Mouse (Mus musculus): ENCODE data around the gene Cd68.
A peak's percentile ranks its signal among the peaks of the same experiment; 100 is the strongest.
"Not testable (repeated sequence)": the region's sequence is repeated elsewhere in the genome, so short reads cannot be mapped to it uniquely, and the experiment has no call there.

The Cd68 gene

DNA sequence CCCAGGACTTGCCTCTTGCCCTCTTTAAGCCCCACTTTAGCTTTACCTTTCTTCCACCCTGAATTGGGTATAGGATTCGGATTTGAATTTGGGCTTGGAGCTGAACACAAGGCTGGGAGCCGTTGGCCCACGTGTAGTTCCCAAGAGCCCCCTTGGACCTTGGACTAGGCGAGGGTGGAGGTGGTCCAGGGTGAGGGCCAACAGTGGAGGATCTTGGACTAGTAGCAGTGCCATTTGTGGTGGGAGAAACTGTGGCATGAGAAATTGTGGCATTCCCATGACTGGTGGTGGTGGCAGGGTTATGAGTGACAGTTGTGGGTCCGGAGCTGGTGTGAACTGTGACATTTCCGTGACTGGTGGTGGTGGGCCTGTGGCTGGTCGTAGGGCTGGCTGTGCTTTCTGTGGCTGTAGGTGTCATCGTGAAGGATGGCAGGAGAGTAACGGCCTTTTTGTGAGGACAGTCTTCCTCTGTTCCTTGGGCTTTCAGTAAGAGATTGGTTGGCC is 444 bp downstream of the Cd68 start:
- peak in 1 of 2 experiments; percentile 34 for DNase-seq

DNA sequence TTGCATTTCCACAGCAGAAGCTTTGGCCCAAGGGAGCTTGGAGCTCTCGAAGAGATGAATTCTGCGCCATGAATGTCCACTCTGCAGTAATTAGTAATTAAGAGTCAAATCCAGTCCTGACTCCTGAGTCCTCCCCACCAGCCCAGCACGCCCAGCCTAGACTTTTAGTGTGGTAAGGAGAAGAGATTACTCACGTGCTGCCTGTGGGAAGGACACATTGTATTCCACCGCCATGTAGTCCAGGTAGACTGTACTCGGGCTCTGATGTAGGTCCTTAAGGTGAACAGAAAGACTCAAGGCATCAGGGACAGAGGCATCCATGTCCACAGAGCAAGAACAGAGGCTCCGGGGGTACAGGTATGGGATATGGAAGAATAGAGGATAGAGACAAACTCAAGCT is 1.1 kb downstream of the Cd68 start:
- peak in 1 of 2 experiments; percentile 33 for DNase-seq

DNA sequence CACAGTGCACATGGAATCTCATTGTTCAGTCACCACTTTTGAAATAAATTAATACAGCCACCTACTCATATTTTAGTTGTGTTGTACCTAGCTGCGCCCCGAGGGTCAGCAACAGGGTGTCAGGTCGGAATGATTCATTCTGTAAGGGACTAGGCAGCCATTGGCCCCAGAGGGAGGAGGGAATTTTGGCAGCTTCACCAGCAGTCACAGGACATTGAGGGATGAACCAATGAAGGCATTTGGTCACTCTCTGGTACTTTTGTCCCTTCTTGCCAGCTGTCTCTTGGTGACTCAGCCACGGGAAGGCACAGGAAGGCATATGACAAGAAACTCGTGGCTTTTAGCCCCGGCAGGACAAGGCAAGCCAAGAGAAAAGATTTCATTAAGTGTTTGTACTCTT is 2.2 kb downstream of the Cd68 start:
- DNase-seq, result peak in 1 of 2 experiments; percentile 66

DNA sequence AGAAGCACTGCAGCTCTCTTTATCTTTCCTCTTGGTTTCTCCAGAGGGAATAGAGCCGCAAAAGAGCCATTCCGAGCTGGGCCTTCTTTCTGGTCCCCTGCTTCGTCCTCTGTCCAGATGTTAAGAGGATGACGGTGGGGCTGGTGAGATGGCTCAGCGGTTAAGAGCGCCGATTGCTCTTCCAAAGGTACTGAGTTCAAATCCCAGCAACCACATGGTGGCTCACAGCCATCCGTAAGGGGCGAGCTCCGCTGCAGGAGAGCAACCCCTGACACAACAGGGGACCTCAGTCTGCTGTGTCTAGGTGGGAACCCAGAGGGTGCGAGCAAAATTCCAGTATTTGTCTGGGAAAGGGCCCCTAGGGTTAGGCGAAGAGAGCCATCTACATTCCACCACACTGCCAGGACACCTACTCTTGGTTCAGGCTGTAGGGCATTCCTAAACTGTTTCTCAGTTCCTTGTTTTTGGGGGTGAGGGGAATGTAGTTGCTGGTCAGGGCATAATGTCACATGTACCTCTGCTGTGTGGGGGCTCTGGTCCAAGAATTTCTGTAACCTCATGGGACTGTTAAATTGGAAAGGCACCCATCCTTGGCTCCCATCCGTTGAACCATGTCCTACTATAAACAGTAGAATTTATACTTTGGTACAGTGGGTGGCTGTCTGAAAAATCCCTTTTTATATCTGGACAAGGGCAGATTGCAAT is 2.8 kb downstream of the Cd68 start:
- peak in 1 of 2 experiments; percentile 60 for DNase-seq

DNA sequence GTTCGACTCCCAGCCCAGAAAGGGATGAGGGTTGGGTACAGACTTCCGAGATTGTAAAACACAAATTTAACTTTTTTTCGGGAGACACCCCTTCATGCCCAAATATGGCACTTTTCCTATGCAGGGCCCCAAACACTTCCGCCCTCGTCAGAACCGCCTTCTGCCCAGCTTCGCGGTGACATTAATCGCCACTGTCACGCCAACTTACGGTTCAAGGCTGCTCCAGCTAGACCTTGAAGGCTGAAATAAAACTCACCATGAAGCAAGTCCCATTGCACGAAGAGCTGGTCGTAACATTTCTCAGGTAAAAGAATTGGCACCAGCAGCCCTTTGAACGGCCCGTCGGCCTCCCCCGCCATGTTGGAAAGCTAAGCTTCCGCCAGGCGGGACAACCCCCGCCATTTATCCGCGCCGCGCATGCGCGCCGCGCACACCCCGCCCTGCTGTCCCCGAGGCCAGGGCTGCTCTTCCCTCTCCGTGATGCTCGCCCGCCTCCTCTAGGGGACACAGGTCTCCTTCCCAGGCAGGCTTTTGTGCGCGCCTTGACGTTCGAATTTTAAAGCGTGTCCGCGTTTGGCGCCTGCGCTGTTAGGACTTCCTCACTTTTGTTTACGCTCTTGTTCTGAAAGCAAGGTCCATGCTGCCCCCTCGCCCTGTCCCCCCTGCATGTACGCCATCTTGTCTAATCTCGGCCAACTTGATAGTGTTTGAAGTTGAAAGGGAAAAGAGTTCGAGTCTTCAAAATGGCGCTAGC is 3.6 kb downstream of the Cd68 start, which contains the start of gene Mpdu1:
TSS of gene Mpdu1 (minus strand) at position 430 of the 754 bp plus-strand sequence.
- DNase-seq, result peak; percentile 94 to 98

DNA sequence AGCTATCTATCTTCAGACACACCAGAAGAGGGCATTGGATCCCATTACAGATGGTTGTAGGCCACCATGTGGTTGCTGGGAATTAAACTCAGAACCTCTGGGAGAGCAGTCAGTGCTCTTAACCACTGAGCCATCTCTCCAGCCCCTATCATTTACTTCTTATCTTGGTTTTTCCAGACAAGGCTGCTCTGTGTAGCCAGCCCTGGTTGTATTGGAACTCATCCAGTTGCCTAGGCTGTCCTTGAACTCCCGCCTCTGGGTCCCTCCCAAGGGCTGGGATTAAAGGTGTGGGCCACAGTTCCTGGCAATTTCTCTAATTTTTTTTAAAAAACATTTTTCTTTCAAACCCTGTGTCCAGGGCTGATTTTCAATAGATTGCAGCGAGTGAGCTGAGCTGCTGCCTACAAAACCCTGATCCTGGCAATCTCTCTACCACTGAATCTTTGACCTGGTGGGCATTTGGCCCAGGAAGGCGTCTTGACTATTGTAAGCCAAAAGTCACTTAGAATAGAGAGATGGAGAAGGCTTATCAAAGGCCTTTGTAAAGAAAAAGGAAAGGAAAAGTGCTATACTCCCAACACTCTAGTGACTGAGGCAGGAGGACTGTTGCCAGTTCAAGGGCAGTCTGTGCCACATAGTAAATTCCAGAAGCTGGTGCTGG is 4.6 kb downstream of the Cd68 start:
- DNase-seq, result peak in 1 of 2 experiments; percentile 58

DNA sequence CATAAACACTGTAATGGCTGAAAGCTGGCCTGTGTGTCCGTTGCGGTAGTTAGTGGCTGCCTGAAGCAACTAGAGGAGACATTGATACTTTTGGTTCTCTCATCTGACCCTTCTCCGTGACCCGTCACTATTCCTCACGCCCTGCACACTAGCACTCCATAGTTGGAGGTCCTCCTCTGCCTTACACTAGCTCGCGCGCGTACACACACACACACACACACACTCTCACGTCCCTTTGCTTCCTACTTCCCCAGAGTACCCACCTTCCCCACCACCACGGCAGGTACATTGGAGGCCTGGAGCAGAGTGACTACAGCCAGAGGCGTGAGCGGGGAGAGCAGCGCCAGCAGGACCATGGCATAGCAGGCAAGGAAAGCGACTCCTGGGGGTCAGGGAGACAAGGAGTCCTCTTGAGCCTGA is 8.5 kb downstream of the Cd68 start:
- DNase-seq, result peak in 1 of 2 experiments; percentile 36

DNA sequence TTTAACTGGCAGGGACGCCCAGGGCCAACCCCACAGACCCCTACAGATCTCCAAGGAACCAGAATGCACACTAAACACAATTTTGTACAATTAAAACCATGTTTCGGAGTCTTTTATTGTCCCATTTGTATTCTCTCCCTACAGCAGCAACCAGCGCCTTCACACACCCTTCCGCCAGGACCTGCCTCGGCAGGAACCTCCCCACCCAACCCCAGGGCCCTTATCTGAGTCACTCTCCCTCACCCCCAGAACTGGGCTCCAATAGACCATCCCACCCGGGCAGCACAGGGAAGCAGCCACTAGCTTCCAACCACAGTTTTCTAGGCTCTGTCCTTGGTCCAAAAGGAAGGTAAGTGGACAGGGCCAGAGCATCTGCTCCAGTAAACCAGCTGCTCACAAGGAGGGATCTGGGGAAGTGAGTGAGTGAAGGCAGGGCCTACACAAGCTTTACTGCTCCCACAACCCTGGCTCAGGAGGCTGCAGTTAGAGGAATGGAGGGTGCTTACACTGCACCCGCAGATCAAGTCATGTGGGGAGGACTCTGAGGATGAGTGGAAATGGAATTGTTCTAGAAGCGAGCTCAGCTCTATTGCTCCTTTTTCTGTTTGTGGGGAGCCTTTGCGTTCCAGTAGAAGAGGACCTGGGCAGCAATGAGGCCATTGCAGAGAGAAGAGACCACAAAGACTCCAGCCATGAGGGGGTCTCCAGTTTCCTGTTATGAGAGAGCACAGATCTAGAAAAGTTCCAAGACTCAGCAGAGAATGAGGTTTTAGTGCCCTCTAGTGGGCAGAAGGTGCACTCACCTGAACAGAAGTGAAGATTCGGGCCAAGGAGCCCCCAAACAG is 9.1 kb downstream of the Cd68 start:
- DNase-seq, result peak; percentile 37 to 57

DNA sequence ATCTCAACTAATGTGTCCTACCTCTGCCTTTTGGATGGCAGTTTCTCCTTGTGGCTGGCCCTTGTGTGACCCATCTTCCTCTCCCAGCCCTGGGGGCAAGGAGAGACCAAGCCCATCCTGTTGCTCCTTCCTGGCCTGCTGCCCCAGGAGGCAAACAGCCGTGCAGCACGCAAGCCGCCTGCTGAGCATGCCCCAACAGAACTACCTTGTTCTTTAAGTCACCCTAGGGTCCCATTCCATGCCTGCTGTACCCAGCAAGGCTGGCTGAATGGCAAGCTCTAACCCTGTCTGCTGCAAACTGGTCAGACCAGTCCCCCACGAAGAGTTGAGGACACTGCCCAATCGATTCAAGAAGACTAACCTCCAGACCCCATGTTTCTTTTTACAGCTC is 9.9 kb downstream of the Cd68 start:
- DNase-seq, result no peak

DNA sequence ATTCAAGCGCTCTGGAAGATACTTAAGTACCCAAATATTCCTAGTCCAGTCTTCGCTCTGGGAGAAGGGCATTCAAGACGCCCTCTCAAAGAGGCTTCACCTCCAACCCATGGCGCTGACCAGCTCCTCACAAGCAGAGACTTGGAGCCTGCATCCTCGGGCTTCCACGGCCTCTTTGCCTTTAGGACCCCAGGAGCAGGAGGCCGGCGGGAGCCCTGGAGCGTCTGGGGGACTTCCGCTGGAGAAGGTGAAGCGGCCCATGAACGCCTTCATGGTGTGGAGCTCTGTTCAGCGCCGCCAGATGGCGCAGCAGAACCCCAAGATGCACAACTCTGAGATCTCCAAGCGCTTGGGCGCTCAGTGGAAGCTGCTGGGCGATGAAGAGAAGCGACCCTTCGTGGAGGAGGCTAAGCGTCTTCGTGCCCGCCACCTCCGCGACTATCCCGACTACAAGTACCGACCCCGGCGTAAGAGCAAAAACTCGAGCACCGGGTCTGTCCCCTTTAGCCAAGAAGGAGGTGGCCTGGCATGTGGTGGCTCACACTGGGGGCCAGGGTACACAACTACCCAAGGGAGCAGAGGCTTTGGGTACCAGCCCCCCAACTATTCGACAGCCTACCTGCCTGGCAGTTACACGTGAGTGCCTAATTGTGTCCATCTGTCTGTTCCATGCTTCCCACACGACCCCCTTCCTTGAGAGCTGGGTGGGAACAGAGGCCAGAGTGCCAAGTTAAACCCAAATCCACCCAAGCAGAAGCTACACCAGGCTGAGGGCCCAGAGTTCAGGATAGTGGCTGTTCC is 10.5 kb downstream of the Cd68 start, which contains the start of gene Sox15:
TSS of gene Sox15 (plus strand) at position 51 of the 801 bp plus-strand sequence.
- DNase-seq, result peak; percentile 79

DNA sequence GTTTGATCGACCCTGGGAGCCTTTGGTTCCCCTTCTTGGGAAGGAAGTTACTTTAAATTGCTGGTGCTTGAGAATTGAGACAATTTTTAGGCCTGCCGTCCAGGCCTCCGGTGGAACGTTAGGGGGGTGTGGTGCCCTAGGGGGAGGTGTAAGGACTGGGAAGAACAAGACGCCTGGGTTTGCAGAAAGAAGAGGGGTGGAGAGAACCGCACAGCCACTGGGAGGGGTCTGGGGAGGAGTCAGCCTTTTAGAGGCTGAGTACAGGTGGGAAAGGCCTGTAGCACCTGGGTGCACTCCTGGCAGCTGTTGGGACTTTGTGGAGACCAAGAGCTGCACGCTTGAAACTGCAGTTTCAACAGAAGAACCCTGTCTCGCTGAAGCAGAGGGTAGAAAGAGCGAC is 11.2 kb downstream of the Cd68 start:
- peak in 1 of 2 experiments; percentile 43 for DNase-seq

DNA sequence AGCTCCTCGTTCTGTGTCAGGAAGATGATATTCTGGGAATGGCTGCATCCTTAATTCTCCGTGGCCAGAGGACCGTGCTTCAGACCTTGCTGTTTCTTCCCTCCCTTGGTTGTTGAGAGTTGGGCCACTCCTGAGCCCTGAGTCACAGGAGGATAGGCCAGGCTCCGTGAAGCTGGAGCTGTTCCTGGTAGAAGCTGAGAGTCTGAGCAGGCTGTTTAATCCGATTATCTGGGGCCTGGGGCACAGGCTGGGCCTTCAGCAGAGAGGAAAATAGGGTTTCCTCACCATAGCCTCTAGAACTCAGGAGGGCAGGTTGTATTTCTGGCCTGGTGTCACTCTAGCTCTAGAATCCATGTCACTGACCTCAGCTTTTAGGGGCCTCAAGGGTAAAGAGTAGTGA is 12.6 kb downstream of the Cd68 start:
- DNase-seq, result no peak

DNA sequence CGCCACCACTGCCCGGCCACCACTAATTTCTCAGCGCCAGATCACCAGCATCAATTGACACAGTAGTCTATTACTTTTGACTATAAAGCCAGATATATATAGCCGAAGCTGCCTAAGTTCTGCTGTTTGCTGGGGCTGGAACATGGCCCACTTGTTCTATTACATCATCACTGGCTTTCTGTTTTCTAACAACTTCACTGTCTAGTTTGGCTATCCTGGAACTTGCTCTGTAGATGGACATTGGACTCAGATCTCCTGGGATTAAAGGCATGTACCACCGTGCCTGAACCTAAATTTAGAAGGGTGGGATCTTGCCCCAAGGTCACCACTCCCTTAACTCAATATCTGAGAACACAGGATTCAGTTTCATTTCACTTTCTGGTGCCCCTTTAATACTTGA is 20.1 kb downstream of the Cd68 start:
- no peak for DNase-seq

DNA sequence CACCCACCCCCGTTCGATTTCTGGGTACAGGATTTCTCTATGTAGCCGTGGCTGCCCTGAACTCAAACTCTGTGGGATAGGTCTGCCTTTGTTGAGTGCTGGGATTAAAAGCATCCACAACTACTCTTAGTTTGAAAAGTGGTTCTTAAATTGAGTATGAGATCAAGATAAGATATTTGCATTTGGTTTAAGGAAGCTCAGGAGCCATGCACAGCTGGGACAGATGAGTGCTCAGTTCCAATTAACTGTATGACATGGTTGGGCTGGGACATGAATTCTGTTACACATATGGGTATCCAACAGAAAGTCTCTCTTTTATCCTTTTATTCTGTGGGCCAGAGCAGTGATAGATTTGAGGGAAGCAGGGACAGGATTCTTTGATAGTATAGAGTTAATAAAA is 30.5 kb downstream of the Cd68 start:
- DNase-seq, result no peak

DNA sequence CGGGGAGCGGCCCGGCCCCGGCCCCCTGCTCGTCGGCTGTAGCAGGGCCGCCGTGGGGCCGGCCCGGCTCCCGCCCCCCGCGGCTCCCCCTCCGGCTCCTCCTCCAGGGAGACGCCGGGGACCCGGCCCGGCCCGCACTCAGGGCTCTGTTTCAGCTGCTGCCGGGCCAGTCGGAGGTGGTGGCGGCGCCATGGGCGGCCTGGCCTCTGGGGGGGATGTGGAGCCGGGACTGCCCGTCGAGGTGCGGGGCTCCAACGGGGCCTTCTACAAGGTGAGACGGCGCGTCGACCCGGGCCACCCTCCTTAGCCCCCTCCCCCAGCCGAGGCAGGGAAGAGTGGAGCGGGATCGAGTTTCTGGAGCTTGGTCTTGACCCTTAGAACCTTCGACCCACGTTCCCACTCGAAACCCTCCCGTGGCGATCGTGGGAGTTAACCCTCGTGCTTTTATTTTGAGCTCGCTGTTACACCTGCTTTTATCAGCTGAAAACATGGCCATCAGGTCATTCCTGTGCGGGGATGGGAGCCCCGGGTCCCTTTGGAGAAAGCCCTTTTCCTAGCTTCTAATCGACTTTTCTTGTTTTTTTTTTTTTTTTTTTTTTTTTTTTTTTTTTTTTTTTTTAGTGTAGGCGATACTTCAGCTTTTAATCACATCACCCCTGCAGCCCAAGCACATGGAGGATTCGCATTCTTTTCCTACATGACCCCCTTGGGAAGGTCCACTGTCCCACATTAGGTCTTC is 32.7 kb downstream of the Cd68 start:
- peak; percentile 65 to 86 for DNase-seq

DNA sequence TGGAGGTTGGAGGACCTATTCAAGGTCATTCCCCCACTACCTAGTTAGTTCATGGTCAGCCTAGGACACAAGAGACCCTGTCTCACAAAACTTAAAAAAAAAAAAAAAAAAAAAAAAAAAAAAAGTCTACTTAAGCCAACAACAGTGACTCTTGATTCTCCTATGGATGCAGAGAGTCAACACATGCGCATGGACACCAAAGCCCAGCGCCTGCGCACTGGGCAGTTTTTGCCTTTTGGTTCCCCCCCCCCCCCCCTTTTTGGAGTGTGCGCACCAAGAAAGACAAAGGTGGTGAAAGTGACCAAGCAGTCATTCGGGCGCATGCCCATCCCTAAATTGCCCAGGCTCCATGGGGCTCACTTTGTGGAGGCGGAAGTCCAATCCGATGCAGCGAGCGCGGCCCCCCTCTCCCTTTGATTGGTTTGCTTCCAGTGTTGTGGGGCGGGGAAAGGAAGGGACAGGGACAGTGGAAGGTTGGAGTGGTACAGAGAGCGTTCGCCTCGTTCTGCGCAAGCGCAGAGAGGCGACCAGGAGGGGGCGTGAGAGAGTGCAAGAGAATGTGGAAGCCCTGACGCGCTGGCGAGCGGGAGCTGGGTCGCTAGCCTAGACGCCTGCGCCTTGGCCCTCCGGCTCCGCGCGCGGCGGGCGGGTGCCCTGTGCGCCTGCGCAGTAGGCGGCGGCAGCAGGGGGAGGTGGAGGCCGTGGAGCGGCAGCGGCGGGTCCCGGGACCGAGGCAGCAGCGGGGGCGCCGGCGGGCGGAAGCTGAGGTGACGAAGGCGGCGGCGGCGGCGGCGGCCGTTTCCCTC is 33.5 kb downstream of the Cd68 start, which contains the start of gene Fxr2:
TSS of gene Fxr2 (plus strand) at position 707 of the 806 bp plus-strand sequence.
- peak; percentile 100 for DNase-seq

DNA sequence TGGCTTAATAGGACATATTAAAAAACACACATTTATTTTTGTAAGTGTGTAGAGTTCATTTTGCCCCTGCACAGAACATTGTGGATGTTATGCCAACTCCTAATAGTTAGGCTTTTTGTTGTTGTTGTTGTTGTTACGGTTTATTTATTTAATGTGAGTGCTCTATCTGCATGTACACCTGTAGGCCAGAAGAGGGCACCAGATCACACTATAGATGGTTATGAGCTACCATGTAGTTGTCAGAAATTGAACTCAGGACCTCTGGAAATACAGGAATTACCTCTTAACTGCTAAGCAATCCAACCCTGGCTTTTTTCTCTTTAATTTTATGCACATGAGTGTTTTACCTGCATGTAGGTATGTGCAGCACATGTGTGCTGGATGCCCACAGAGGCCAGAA is 36.2 kb downstream of the Cd68 start:
- peak in 1 of 2 experiments; percentile 30 for DNase-seq

DNA sequence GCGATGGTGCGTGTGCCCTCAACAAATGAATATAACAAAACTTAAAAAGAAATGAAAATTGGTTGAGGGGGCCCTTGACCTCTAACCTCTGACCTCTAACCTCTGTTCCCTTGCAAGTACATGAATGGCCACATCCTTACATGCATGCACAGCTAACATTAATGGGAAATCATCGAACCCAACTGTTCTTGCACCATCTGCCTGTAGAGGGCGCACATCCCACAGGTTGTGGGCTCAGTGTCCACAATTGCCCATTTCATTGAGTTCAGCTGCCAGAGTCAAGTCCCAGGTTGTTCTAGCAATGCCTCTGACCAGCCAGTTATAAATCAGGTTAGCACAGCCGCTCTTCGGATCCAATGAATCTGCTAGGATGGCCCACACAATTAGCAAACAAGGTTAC is 37.7 kb downstream of the Cd68 start:
- peak; percentile 81 to 88 for DNase-seq

DNA sequence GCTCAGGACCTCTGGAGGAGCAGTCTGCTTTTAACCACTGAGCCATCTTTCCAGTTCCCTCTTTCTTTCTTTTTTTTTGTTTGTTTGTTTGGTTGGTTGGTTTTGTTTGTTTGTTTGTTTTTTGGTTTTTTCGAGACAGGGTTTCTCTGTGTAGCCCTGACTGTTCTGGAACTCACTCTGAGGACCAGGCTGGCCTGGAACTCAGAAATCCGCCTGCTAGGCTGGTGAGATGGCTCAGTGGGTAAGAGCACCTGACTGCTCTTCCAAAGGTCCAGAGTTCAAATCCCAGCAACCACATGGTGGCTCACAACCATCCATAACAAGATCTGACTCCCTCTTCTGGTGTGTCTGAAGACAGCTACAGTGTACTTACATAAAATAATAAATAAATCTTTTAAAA is 41.6 kb downstream of the Cd68 start:
- not testable (repeated sequence) for DNase-seq

DNA sequence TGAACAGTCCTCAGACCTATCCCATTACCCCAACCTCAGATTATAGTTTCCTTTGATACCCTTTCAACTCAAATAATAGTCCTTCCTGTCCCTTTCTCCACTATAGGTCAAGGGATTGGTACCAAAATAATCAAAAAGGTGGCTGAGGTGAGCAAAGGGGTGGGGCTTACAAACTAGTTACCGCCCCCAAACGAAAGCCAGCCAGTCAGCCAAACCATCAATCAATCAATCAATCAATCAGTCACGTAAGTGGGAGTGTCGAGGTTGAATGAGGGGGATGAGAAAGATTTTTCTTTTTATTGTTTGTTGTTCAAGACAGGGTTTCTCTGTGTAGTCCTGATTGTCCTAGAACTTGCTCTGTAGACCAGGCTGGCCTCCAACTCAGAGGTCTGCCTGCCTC is 42.9 kb downstream of the Cd68 start:
- DNase-seq, result no peak
